Mouse (Mus musculus): ENCODE measurements around the gene P4ha1. TPM values are rescaled to one million over a fixed set of nuclear protein-coding genes. Genes with fewer than 3 reads are reported as not detected.

The P4ha1 gene
- polyA plus RNA-seq, 1 experiment from 2014 or later = 57.9 TPM

- peaks cover 3% of the 10 kb centered on the region; the same call in 1 of the 2 replicates for H3K4me1 ChIP-seq (ENCODE audit: control insufficient read depth, insufficient read depth, low read length)
- no peaks in the 10 kb centered on the region for H3K27me3 ChIP-seq (ENCODE audit: control insufficient read depth, insufficient read depth, low read length)
- 45% methylated on average over 21 of the region's 21 CpGs for WGBS
- H3K9me3 ChIP-seq (replicated peaks; ENCODE audit: control insufficient read depth, low read length) = no peaks in the 10 kb centered on the region
- no peak for ATAC-seq (replicated peaks; ENCODE audit: extremely low read depth, insufficient read depth, low FRiP score)
- no peak within 1 kb of the TSS for H3K9ac ChIP-seq (ENCODE audit: low read length)
- H3K27ac ChIP-seq (ENCODE audit: low read length) = no peak within 1 kb of the TSS
- H3K4me3 ChIP-seq (ENCODE audit: low read length) = no peak within 1 kb of the TSS
- peak within 1 kb of the TSS; percentile 13 for H3K4me2 ChIP-seq (ENCODE audit: low read depth, low read length)
- H3K36me3 ChIP-seq (ENCODE audit: control insufficient read depth, insufficient read depth) = no peaks in the 10 kb centered on the region
These were observed 80.0 kb downstream of the P4ha1 start, which contains the start of gene Pla2g12b for GRCm38 (mm10) chr10:59402899-59403792. TSS of gene Pla2g12b (plus strand) at chr10:59403660.

GRCm38 (mm10) chr10:59403793-59404149, 80.7 kb downstream of the P4ha1 start:
- H3K4me2 ChIP-seq (ENCODE audit: low read depth, low read length) = peak overlapping the region; percentile 13
- H3K27me3 ChIP-seq (ENCODE audit: control insufficient read depth, insufficient read depth, low read length) = no peaks in the 10 kb centered on the region
- no peak overlapping the region for H3K27ac ChIP-seq (ENCODE audit: low read length)
- peaks cover 3% of the 10 kb centered on the region; the same call in 1 of the 2 replicates for H3K4me1 ChIP-seq (ENCODE audit: control insufficient read depth, insufficient read depth, low read length)
- no peaks in the 10 kb centered on the region for H3K9me3 ChIP-seq (replicated peaks; ENCODE audit: control insufficient read depth, low read length)
- ATAC-seq (replicated peaks; ENCODE audit: extremely low read depth, insufficient read depth, low FRiP score) = no peak
- H3K9ac ChIP-seq (ENCODE audit: low read length) = no peak overlapping the region
- no peaks in the 10 kb centered on the region for H3K36me3 ChIP-seq (ENCODE audit: control insufficient read depth, insufficient read depth)
- 38% methylated on average over 10 of the region's 10 CpGs for WGBS
- no peak overlapping the region for H3K4me3 ChIP-seq (ENCODE audit: low read length)

DNA sequence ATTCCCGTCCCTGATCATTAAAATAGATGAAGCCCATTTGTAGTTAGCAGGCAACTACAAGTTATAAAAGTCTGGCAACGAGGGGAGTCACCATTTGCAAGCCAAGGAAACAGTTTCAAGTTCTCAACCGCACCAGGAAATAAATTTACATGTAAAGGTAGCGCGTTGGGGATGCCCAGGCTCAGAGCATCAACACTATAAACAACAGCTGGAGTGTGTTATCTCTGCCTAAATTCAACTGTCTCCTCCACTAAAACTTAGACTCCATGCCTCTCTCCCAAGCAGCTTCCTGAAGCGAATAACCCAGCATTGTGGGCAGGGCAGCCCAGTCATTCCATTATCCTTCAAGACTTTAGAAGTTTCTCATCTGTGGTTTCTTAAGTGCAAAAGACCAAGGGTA, 85.4 kb downstream of the P4ha1 start:
- H3K9me3 ChIP-seq (replicated peaks; ENCODE audit: control insufficient read depth, low read length) = no peaks in the 10 kb centered on the region
- no peak overlapping the region for H3K4me3 ChIP-seq (ENCODE audit: low read length)
- H3K36me3 ChIP-seq (ENCODE audit: control insufficient read depth, insufficient read depth) = no peaks in the 10 kb centered on the region
- H3K4me2 ChIP-seq (ENCODE audit: low read depth, low read length) = no peak overlapping the region
- H3K27ac ChIP-seq (ENCODE audit: low read length) = no peak overlapping the region
- WGBS = 55% methylated on average over 6 of the region's 6 CpGs
- no peak for ATAC-seq (replicated peaks; ENCODE audit: extremely low read depth, insufficient read depth, low FRiP score)
- no peak overlapping the region for H3K9ac ChIP-seq (ENCODE audit: low read length)
- no peaks in the 10 kb centered on the region for H3K4me1 ChIP-seq (ENCODE audit: control insufficient read depth, insufficient read depth, low read length)
- H3K27me3 ChIP-seq (ENCODE audit: control insufficient read depth, insufficient read depth, low read length) = no peaks in the 10 kb centered on the region

DNA sequence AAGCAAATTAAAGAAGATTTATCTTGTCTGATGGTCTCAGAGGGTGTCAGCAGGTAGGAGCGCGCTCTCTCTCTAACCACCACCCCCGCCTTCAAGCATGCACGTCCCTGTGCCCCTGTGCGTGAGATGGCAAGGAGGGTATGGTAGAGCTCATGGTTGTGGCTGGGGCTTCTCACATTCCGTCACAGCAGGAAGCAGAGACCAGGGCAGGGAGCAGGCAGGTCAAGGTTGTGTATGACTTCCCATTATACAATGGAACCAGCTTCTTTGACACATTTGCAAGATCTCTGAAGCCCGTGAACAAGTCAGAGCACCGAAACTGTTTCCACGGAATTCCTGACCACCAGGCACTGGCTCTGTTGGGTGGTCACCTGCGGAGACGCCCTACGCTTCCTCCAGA, 87.2 kb downstream of the P4ha1 start:
- Histone ChIP-seq H3K27ac (ENCODE audit: low read length) (no peak overlapping the region), H3K9me3 (replicated peaks; ENCODE audit: control insufficient read depth, low read length) (no peaks in the 10 kb centered on the region), H3K36me3 (ENCODE audit: control insufficient read depth, insufficient read depth) (no peaks in the 10 kb centered on the region), H3K4me2 (ENCODE audit: low read depth, low read length) (no peak overlapping the region), H3K4me1 (ENCODE audit: control insufficient read depth, insufficient read depth, low read length) (no peaks in the 10 kb centered on the region), H3K9ac (ENCODE audit: low read length) (no peak overlapping the region), H3K4me3 (ENCODE audit: low read length) (no peak overlapping the region), H3K27me3 (ENCODE audit: control insufficient read depth, insufficient read depth, low read length) (no peaks in the 10 kb centered on the region)
- WGBS = 76% methylated on average over 12 of the region's 12 CpGs
- ATAC-seq (replicated peaks; ENCODE audit: extremely low read depth, insufficient read depth, low FRiP score) = no peak

DNA sequence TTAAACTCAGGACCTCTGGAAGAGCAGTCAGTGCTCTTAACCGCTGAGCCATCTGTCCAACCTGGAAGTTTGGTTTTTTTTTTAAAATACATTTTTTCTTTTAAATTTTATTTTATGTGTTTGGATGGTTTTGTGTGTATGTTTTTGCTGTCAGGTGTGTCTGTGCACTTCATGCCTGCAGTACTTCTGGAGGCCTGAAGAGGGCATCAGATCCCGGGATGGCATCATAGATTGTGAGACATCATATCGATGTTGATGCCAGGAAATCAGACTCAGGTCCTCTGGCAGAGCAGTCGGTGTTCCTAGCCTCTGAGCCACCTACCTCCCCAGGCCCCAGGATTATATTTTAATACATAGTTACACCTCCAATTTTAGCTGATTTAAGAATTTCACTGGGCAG, 90.6 kb downstream of the P4ha1 start:
- Histone ChIP-seq H3K9me3 (replicated peaks; ENCODE audit: control insufficient read depth, low read length) (no peaks in the 10 kb centered on the region), H3K4me1 (ENCODE audit: control insufficient read depth, insufficient read depth, low read length) (no peaks in the 10 kb centered on the region), H3K36me3 (ENCODE audit: control insufficient read depth, insufficient read depth) (no peaks in the 10 kb centered on the region), H3K27me3 (ENCODE audit: control insufficient read depth, insufficient read depth, low read length) (no peaks in the 10 kb centered on the region), H3K27ac (ENCODE audit: low read length) (no peak overlapping the region), H3K9ac (ENCODE audit: low read length) (no peak overlapping the region), H3K4me3 (ENCODE audit: low read length) (no peak overlapping the region), H3K4me2 (ENCODE audit: low read depth, low read length) (no peak overlapping the region)
- 89% methylated on average over 4 of the region's 4 CpGs for WGBS
- ATAC-seq (replicated peaks; ENCODE audit: extremely low read depth, insufficient read depth, low FRiP score) = no peak

- H3K27ac ChIP-seq (ENCODE audit: low read length) = no peak overlapping the region
- no peak overlapping the region for H3K4me3 ChIP-seq (ENCODE audit: low read length)
- H3K9me3 ChIP-seq (replicated peaks; ENCODE audit: control insufficient read depth, low read length) = no peaks in the 10 kb centered on the region
- H3K4me1 ChIP-seq (ENCODE audit: control insufficient read depth, insufficient read depth, low read length) = no peaks in the 10 kb centered on the region
- WGBS = 48% methylated on average over 3 of the region's 3 CpGs
- H3K4me2 ChIP-seq (ENCODE audit: low read depth, low read length) = no peak overlapping the region
- H3K36me3 ChIP-seq (ENCODE audit: control insufficient read depth, insufficient read depth) = no peaks in the 10 kb centered on the region
- H3K9ac ChIP-seq (ENCODE audit: low read length) = no peak overlapping the region
- ATAC-seq (replicated peaks; ENCODE audit: extremely low read depth, insufficient read depth, low FRiP score) = peak; percentile 55; the same call in 1 of the 2 replicates
- H3K27me3 ChIP-seq (ENCODE audit: control insufficient read depth, insufficient read depth, low read length) = no peaks in the 10 kb centered on the region
These were observed 93.5 kb downstream of the P4ha1 start for GRCm38 (mm10) chr10:59416623-59417022.

GRCm38 (mm10) chr10:59419516-59419915, 96.4 kb downstream of the P4ha1 start:
- H3K4me3 ChIP-seq (ENCODE audit: low read length) = no peak overlapping the region
- no peak overlapping the region for H3K27ac ChIP-seq (ENCODE audit: low read length)
- H3K4me2 ChIP-seq (ENCODE audit: low read depth, low read length) = no peak overlapping the region
- H3K36me3 ChIP-seq (ENCODE audit: control insufficient read depth, insufficient read depth) = no peaks in the 10 kb centered on the region
- no peaks in the 10 kb centered on the region for H3K4me1 ChIP-seq (ENCODE audit: control insufficient read depth, insufficient read depth, low read length)
- no peaks in the 10 kb centered on the region for H3K9me3 ChIP-seq (replicated peaks; ENCODE audit: control insufficient read depth, low read length)
- WGBS = 84% methylated on average over 4 of the region's 4 CpGs
- no peak overlapping the region for H3K9ac ChIP-seq (ENCODE audit: low read length)
- no peak for ATAC-seq (replicated peaks; ENCODE audit: extremely low read depth, insufficient read depth, low FRiP score)
- H3K27me3 ChIP-seq (ENCODE audit: control insufficient read depth, insufficient read depth, low read length) = no peaks in the 10 kb centered on the region

Other genes with a start within 250 kb of the P4ha1 start
- gene Sept10, start 101.4 kb upstream of the P4ha1 start, polyA plus RNA-seq (2015; fragmentation: Nextera tagmentation; extraction: Ambion mirVana) = 28.7 and 32.4 TPM in 2 replicates
- 2.8 and 3.7 TPM in 2 replicates for gene Sowahc, start 101.3 kb upstream of the P4ha1 start, polyA plus RNA-seq (2015; fragmentation: Nextera tagmentation; extraction: Ambion mirVana)
- gene Gm10273, start 72.3 kb downstream of the P4ha1 start, polyA plus RNA-seq (2015; fragmentation: Nextera tagmentation; extraction: Ambion mirVana) = 5.9 and 65.1 TPM in 2 replicates
- gene Pla2g12b, start 80.4 kb downstream of the P4ha1 start, polyA plus RNA-seq (2015; fragmentation: Nextera tagmentation; extraction: Ambion mirVana) = 0.30 TPM in 1 of 2 replicates, not detected in the other
- gene Oit3, start 118.5 kb downstream of the P4ha1 start, polyA plus RNA-seq (2015; fragmentation: Nextera tagmentation; extraction: Ambion mirVana) = 4.1 and 4.7 TPM in 2 replicates

Data from heart, embryonic 16.5 days (tissue).